Mouse (Mus musculus): ENCODE results near the gene Abcb4.

DNA sequence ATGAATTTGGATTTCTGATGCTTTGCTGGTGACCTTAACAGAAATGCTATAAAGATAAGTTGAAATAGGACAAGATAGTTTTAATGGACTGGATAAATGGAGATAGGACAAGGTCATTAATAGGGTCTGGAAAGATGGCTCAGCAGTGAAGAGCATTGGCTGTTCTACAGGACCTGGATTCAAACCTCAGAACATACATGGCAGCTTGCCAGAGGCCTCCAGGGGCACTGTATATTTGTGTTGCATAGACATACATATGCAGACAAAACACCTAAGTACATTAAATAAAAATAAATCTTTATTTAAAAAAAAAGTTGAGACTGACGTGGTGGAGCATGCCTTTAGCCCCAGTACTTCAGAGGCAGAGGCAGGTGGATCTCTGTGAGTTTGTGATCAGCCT is 7.5 kb downstream of the Abcb4 start:
- no peak for TF ChIP-seq ELF1 (IDR thresholded peaks at IDR 0.05; ENCODE audit: low read depth, low read length)
- TF ChIP-seq MEF2A (IDR thresholded peaks at IDR 0.05; ENCODE audit: extremely low read depth, insufficient replicate concordance, low read depth, low read length, poor library complexity, severe bottlenecking): no peak
- TF ChIP-seq CTCF (IDR thresholded peaks at IDR 0.05 in 2 of 3, conservative IDR thresholded peaks at IDR 0.05 in 1 of 3; ENCODE audit: control insufficient read depth in 1 of 3, insufficient read depth in 1 of 3, low read depth in 2 of 3, low read length in 3 of 3, poor library complexity in 1 of 3, severe bottlenecking in 1 of 3): no peak
- TF ChIP-seq POLR2A (IDR thresholded peaks at IDR 0.05; ENCODE audit: control insufficient read depth in 1 of 2, insufficient read depth in 1 of 2, low read depth in 1 of 2, low read length in 2 of 2, poor library complexity in 1 of 2): no peak
- TF ChIP-seq EP300 (IDR thresholded peaks at IDR 0.05; ENCODE audit: low read depth in 1 of 2, low read length in 2 of 2): no peak
- no peak for TF ChIP-seq GABPA (IDR thresholded peaks at IDR 0.05; ENCODE audit: low read depth, low read length)
- TF ChIP-seq USF2 (IDR thresholded peaks at IDR 0.05; ENCODE audit: borderline replicate concordance in 1 of 2, insufficient read depth in 1 of 2, low read depth in 1 of 2, low read length in 2 of 2): no peak
- no peak for TF ChIP-seq NELFE (IDR thresholded peaks at IDR 0.05; ENCODE audit: low read depth, low read length)
- no peak for TF ChIP-seq POLR2AphosphoS5 (IDR thresholded peaks at IDR 0.05; ENCODE audit: borderline replicate concordance, low read depth, low read length)
- TF ChIP-seq MYB (IDR thresholded peaks at IDR 0.05; ENCODE audit: low read depth, low read length): no peak

All from MEL (cell line).